Mouse (Mus musculus): ENCODE results near the gene Gmpr2. TPM values are rescaled to one million over a fixed set of nuclear protein-coding genes. Genes with fewer than 3 reads are reported as not detected.

The Gmpr2 gene
- total RNA-seq, 1 experiment from 2014 or later = 33.1 TPM

- ATAC-seq (replicated peaks; ENCODE audit: insufficient number of reproducible peaks, low FRiP score, low TSS enrichment, poor library complexity, severe bottlenecking) = peak; percentile 10; the same call in 1 of the 2 replicates
Observed at GRCm38 (mm10) chr14:55671486-55671832, 282 bp upstream of the Gmpr2 start.

- no peak for ATAC-seq (replicated peaks; ENCODE audit: insufficient number of reproducible peaks, low FRiP score, low TSS enrichment, poor library complexity, severe bottlenecking)
Observed at GRCm38 (mm10) chr14:55672741-55673060, 960 bp downstream of the Gmpr2 start.

DNA sequence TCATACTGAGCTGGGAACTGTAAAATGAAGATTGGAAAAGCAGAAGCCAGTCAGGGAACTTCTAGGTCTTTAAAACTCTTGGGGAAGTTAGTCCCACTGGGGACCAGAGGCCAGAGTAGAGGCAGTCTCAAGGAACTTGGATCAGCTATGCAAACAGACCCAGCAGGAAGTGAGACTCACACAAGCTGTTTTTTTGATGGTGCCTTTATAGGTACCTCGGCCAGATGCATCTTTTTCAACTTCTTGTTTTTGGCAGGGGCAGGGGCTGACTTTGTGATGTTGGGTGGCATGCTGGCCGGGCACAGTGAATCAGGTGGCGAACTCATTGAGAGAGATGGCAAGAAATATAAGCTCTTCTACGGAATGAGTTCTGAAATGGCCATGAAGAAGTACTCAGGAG, 5.9 kb downstream of the Gmpr2 start:
- no peak for ATAC-seq (replicated peaks; ENCODE audit: insufficient number of reproducible peaks, low FRiP score, low TSS enrichment, poor library complexity, severe bottlenecking)

DNA sequence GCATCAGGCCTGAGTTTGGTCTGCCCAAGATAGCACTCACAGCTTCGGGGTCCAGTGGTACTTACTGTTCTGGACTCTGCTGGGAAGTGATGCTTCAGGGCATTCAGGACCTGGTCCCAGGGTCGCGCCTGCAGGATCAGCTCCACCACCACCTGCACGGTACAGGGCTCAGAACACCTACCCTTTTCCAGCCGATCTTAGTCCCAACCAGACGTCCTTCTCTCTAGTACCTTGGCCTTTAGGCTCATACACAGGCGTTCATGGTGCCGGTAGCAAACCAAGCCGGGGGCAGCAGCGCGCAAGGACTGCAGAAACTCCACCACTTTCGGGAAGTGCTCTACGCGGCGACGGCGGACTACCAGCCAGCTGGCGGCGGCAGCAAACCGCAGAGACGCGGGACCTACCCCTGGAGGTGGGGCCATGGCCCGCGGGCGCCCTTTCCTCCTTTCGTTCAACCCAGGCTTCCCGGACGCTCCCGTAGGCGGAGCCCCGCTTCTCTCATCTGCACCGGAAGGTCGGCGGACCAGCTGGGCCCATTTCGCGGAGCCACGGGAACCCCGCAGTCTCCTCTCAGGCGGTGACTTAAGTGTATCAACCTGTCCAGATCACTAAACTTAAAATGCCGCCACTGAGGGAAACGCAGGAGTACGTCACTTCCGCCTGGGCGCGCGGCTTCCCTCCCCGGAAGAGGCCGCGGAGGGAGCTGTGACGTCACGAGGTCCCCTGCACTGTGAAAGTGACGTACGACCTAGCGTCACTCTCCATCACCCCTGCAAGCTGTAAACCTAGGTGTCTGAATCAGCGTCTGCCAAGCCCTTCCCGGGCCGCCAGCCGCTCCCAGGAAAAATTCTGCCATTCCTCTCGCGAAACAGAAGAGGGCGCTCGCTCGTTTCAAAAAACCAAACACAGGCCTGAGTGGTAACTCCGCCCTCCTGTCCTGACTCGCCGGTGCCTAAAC, 9.7 kb downstream of the Gmpr2 start, which contains the start of gene Tinf2:
Gene Tinf2 (minus strand): TSS at position 661 of the 958 bp plus-strand sequence.
- ATAC-seq (replicated peaks; ENCODE audit: insufficient number of reproducible peaks, low FRiP score, low TSS enrichment, poor library complexity, severe bottlenecking) = peak; percentile 90

- no peak for ATAC-seq (replicated peaks; ENCODE audit: insufficient number of reproducible peaks, low FRiP score, low TSS enrichment, poor library complexity, severe bottlenecking)
Observed at GRCm38 (mm10) chr14:55682118-55682493, 10.4 kb downstream of the Gmpr2 start.

DNA sequence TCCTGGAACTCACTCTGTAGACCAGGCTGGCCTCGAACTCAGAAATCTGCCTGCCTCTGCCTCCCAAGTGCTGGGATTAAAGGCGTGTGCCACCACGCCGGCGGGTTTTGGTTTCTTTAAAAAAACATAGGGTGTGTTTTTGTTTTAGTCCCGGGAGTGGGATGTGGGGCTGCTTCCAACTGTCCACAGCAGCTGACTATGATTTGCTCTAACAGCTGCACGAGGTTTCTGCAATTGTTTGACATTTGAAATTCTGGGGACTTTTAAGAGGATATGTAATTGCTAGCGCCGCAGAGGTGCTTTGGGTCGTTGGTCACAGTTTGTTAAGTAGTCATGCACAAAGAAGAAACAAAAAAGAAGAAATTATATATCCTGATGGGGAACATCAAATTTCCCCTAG, 17.7 kb downstream of the Gmpr2 start:
- no peak for ATAC-seq (replicated peaks; ENCODE audit: insufficient number of reproducible peaks, low FRiP score, low TSS enrichment, poor library complexity, severe bottlenecking)

DNA sequence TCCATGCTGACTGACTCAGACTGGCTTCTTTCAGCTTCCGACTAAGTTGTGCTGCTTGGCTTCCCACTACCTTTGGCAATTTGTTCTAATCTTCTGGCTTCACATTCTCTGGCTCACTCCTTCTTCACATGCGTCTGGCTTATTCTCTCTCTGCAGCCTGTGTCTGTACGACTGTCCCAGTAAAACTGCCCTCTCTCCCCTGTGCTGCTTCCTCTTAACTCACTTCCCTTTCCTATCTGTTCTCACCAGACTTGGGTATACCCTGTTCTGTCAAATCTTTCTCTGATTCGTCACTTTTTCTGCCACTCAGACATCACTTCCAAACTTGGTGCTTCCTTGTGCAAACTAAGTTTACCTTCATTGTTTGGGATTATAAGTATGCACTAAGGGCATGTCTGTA, 25.5 kb downstream of the Gmpr2 start:
- ATAC-seq (replicated peaks; ENCODE audit: insufficient number of reproducible peaks, low FRiP score, low TSS enrichment, poor library complexity, severe bottlenecking) = peak; percentile 92

- no peak for ATAC-seq (replicated peaks; ENCODE audit: insufficient number of reproducible peaks, low FRiP score, low TSS enrichment, poor library complexity, severe bottlenecking)
Observed at GRCm38 (mm10) chr14:55701131-55701530, 29.4 kb downstream of the Gmpr2 start.

DNA sequence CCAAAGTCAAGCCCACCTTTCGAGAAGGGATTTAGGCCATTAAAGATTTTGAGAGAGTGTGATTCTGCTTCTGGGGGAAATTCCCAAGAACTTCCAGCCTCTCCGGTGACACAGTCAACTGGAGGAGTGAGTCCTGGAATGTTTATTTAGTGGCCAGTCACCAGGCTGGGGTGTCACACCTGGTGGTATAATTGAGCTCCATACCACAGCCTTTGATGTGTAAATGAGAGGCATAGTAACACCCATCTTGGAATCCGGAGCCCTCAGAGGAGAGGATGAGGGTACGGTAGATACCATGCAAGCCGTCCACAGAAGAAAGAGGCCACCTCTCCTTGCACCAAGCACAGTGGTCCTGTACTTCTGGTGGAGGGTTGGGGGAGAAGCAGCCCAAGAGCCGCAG, 31.0 kb downstream of the Gmpr2 start:
- no peak for ATAC-seq (replicated peaks; ENCODE audit: insufficient number of reproducible peaks, low FRiP score, low TSS enrichment, poor library complexity, severe bottlenecking)

DNA sequence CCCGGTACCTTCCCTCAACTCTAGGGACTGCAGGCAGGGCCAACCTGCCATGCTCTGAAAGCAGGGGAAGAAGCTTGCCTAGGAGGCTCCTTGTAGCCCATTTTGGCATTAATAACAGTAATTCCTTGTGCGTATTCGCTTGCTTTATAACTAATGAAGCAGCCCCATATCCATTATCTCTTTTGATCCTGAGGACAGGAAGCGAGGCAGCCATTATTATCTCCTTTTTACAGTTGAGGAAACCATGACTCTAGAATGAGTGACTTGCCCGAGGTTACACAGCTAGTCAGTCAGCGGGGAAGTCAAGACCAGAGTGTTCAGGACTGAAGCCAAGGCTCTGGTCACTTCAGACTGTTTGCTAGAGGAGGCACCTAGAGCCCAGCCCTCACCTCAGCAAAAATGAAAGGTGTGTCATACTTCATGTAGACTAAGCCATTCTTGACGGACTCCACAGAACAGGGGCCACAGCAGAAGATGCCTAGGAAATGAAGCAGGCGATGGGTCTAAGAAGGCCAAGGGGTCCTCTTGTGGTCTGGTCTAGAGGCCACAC, 34.4 kb downstream of the Gmpr2 start:
- ATAC-seq (replicated peaks; ENCODE audit: insufficient number of reproducible peaks, low FRiP score, low TSS enrichment, poor library complexity, severe bottlenecking) = no peak

DNA sequence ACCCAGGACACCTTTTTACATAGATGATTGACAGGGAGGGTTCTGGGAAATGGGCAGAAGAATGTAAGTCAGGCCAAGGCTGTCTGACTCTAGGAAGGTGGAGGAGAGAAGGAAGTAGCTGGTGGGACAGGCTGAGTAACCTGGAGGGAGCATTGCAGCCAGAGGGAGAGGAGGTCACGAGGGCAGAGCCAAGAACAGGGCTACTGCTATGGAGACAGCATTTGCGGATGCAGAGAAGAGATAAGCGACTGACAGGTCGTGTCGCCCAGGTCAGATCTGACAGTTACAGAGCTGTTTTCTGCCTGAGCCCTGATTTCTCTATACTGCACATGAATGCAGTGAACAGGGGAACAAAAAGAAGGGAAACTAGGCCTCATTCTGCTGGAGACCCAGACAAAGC, 35.7 kb downstream of the Gmpr2 start:
- ATAC-seq (replicated peaks; ENCODE audit: insufficient number of reproducible peaks, low FRiP score, low TSS enrichment, poor library complexity, severe bottlenecking) = no peak

GRCm38 (mm10) chr14:55709509-55709908, 37.8 kb downstream of the Gmpr2 start:
- no peak for ATAC-seq (replicated peaks; ENCODE audit: insufficient number of reproducible peaks, low FRiP score, low TSS enrichment, poor library complexity, severe bottlenecking)

GRCm38 (mm10) chr14:55711786-55712185, 40.0 kb downstream of the Gmpr2 start:
- no peak for ATAC-seq (replicated peaks; ENCODE audit: insufficient number of reproducible peaks, low FRiP score, low TSS enrichment, poor library complexity, severe bottlenecking)

DNA sequence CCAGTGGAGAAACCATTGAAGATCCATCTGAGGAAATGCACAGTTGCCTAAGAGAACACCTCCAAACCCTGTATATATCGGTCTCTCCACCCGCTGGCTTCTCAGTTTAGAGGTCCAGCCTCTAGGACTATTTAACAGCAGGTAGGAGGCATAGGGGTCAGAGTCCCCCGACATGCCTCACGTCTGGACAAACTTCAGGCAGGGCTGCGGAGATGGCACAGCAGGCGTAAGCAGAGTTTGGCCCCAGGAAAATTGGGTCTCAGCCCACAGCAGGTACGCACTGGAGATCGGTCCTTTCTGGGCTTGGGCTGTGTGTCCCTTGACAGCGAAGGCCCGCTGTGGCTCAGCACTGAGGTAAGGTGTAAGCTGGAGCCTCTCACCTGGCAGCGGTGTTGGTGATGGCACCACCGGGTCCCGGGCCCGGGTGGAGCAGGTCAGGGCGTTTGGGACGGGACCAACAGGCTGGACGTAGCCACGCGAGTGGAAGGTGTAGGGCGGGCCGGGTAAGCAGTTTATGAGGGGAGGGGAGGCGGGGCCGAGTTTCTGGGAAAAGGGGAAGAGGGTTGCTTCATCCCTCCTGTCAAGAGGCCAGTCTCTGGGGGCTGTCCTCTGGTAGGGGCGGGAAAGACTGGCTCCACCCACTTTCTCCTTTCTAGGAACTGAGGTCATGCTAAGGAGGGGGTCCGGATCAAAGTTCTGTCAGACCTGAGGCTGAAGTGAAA, 41.4 kb downstream of the Gmpr2 start:
- ATAC-seq (replicated peaks; ENCODE audit: insufficient number of reproducible peaks, low FRiP score, low TSS enrichment, poor library complexity, severe bottlenecking) = peak; percentile 45; the same call in 1 of the 2 replicates

DNA sequence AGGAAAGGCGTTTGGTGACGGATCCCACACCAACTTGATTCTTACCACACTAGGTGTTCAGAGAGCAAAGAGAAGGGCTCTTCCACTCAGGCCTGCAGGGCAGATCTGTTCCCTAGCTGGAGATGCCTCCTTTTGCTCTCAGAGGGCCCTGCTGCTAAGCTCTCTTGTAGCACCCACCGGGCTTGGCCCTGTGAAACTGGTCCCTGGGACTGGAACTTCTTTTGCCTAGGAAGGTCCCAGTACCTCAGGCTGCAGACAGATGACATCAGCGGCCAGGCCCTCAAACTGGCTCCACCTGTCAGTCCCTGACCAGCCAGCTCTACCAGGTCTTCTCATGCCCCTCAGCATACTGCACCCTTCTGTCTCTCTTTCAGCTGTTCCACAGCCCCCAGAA, 42.0 kb downstream of the Gmpr2 start, which contains the start of gene Tgm1:
Gene Tgm1 (minus strand): TSS at position 198 of the 394 bp plus-strand sequence.
- ATAC-seq (replicated peaks; ENCODE audit: insufficient number of reproducible peaks, low FRiP score, low TSS enrichment, poor library complexity, severe bottlenecking) = no peak

DNA sequence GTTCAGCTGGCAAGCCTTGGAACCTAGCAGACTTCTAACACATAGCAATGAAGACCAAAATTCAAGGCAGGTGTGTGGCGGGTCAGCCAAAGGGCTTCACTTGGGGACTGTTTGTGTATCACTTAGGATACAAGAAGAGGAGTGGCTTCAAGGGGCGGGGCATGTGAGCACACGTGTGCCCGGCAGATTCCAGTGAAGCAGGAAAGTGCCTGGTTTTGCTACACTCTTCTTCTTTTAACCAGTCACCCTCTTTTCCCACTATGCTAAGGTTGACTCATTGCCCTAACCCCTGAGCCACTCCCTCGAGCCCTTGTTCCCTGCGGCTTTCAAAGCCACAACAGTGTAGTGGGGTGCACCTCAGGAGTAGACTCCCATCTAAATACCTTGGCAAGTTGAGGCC, 43.2 kb downstream of the Gmpr2 start:
- no peak for ATAC-seq (replicated peaks; ENCODE audit: insufficient number of reproducible peaks, low FRiP score, low TSS enrichment, poor library complexity, severe bottlenecking)

DNA sequence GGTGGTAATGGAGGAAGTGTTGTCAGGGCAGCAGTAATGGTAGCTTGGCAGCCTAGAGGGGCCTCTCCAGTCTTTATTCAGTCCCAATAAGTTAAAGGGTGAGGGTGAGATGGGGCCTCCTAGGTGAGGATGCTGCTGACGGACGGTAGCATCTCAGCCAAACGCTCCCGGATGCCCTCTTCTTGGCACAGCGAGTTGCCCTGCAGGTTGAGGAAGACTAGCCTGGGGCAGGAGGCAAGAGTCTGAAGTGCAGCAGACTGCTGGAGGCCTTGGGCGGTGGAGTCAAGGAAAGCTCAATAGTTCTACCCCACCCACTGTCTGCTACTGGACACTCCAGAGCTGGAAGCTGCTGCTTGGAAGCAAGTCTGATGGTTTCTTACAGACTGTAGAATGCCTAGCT, 44.5 kb downstream of the Gmpr2 start:
- no peak for ATAC-seq (replicated peaks; ENCODE audit: insufficient number of reproducible peaks, low FRiP score, low TSS enrichment, poor library complexity, severe bottlenecking)

- no peak for ATAC-seq (replicated peaks; ENCODE audit: insufficient number of reproducible peaks, low FRiP score, low TSS enrichment, poor library complexity, severe bottlenecking)
Observed at GRCm38 (mm10) chr14:55716884-55717283, 45.1 kb downstream of the Gmpr2 start.

GRCm38 (mm10) chr14:55719737-55720136, 48.0 kb downstream of the Gmpr2 start:
- ATAC-seq (replicated peaks; ENCODE audit: insufficient number of reproducible peaks, low FRiP score, low TSS enrichment, poor library complexity, severe bottlenecking) = no peak

DNA sequence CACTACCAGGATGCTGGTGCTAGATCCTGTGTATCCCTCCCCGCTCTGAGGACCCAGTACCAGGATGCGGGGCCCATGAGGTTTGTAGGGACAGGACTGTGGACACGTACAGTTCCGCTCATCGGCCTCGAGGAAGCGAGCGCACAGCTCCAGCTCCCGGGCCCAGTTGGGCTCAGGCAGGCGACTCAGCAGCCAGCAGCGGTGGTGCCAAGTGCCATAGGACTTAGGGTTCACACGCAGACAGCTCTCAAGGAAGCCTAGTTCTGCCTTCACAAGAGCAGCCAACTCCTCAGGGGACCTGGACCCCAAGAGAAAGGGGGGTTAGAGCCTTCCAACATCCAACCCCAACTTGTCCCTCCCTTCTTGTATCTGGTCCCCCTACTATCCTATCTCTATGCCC, 48.9 kb downstream of the Gmpr2 start:
- ATAC-seq (replicated peaks; ENCODE audit: insufficient number of reproducible peaks, low FRiP score, low TSS enrichment, poor library complexity, severe bottlenecking) = no peak

All from monocyte, adult 5-6 weeks (primary cell).